Mouse (Mus musculus) ovary, postnatal 14 days (tissue): ENCODE measurements around the gene Plxna4.

Experiments used
- DNase-seq: peaks from one replicate; pipeline ENCODE4 v3.0.0; 2022; ENCODE audit warnings: low spot score

Plxna4 gene

GRCm38 (mm10) chr6:32588056-32588671 is at the start of gene Plxna4:
Gene Plxna4 (minus strand): TSS chr6:32588192.
- peak; percentile 53 for DNase-seq

- no peak for DNase-seq
Observed at GRCm38 (mm10) chr6:32637568-32638183, 49.7 kb upstream of the Plxna4 start.

- DNase-seq, result no peak
Observed at GRCm38 (mm10) chr6:32610712-32611111, 22.7 kb upstream of the Plxna4 start.

GRCm38 (mm10) chr6:32606787-32607186 is 18.8 kb upstream of the Plxna4 start:
- no peak for DNase-seq

- no peak for DNase-seq
Observed at GRCm38 (mm10) chr6:32605581-32605980, 17.6 kb upstream of the Plxna4 start.

- no peak for DNase-seq
Observed at GRCm38 (mm10) chr6:32604901-32605300, 16.9 kb upstream of the Plxna4 start.

GRCm38 (mm10) chr6:32602130-32602529 is 14.1 kb upstream of the Plxna4 start:
- DNase-seq, result no peak

GRCm38 (mm10) chr6:32601306-32601705 is 13.3 kb upstream of the Plxna4 start:
- no peak for DNase-seq

GRCm38 (mm10) chr6:32595591-32595990 is 7.6 kb upstream of the Plxna4 start:
- DNase-seq, result no peak

- DNase-seq, result peak; percentile 76
Observed at GRCm38 (mm10) chr6:32590979-32591758, 3.2 kb upstream of the Plxna4 start.

- DNase-seq, result no peak
Observed at GRCm38 (mm10) chr6:32589632-32590031, 1.6 kb upstream of the Plxna4 start.

GRCm38 (mm10) chr6:32587136-32588009 is 619 bp downstream of the Plxna4 start:
- no peak for DNase-seq

GRCm38 (mm10) chr6:32586821-32587135 is 1.2 kb downstream of the Plxna4 start:
- no peak for DNase-seq

- no peak for DNase-seq
Observed at GRCm38 (mm10) chr6:32586390-32586789, 1.6 kb downstream of the Plxna4 start.

GRCm38 (mm10) chr6:32585211-32585610 is 2.8 kb downstream of the Plxna4 start:
- DNase-seq, result no peak

- no peak for DNase-seq
Observed at GRCm38 (mm10) chr6:32584243-32584880, 3.6 kb downstream of the Plxna4 start.

- no peak for DNase-seq
Observed at GRCm38 (mm10) chr6:32583582-32583981, 4.4 kb downstream of the Plxna4 start.

- DNase-seq, result no peak
Observed at GRCm38 (mm10) chr6:32571485-32571884, 16.5 kb downstream of the Plxna4 start.

- no peak for DNase-seq
Observed at GRCm38 (mm10) chr6:32570445-32570844, 17.5 kb downstream of the Plxna4 start.

GRCm38 (mm10) chr6:32569919-32570318 is 18.1 kb downstream of the Plxna4 start:
- no peak for DNase-seq

GRCm38 (mm10) chr6:32546915-32547314 is 41.1 kb downstream of the Plxna4 start:
- no peak for DNase-seq

- DNase-seq, result no peak
Observed at GRCm38 (mm10) chr6:32544021-32544420, 44.0 kb downstream of the Plxna4 start.
